Mouse (Mus musculus): ENCODE data around the gene Jhy. TPM values are rescaled to one million over a fixed set of nuclear protein-coding genes. Genes with fewer than 3 reads are reported as not detected.

Jhy gene
- total RNA-seq (2014; rRNA removed; ENCODE audit: low replicate concordance), result not detected in 2 replicates
- polyA plus RNA-seq (2015; fragmentation: Nextera tagmentation; extraction: Ambion mirVana), result 0.05 TPM in 1 of 2 replicates, not detected in the other

GRCm38 (mm10) chr9:40963586-40964417 is at the start of gene Jhy:
TSS of gene Jhy (minus strand) at chr9:40964118.
- Histone ChIP-seq H3K36me3 (replicated peaks; ENCODE audit: control insufficient read depth, insufficient read depth, low read length) (no peaks in the 10 kb centered on the region), H3K9ac (replicated peaks; ENCODE audit: low read depth, low read length) (no peak within 1 kb of the TSS; the same call in 1 of the 2 replicates), H3K4me3 (ENCODE audit: low read depth, low read length) (peak within 1 kb of the TSS; percentile 43), H3K9me3 (replicated peaks; ENCODE audit: control insufficient read depth, low read length) (no peaks in the 10 kb centered on the region), H3K27ac (ENCODE audit: low read depth) (no peak within 1 kb of the TSS), H3K4me1 (ENCODE audit: control insufficient read depth, insufficient read depth) (peaks cover 7% of the 10 kb centered on the region; the same call in 1 of the 2 replicates), H3K27me3 (ENCODE audit: control insufficient read depth, insufficient read depth, low read length) (peaks cover 34% of the 10 kb centered on the region), H3K4me2 (ENCODE audit: low read depth, low read length) (peak within 1 kb of the TSS; percentile 64)
- TF ChIP-seq CTCF (IDR thresholded peaks at IDR 0.05; ENCODE audit: low read depth), result no peak
- no peak for TF ChIP-seq EP300 (IDR thresholded peaks at IDR 0.05; ENCODE audit: low read depth)
- DNase-seq (ENCODE audit: low spot score) (no peak), ATAC-seq (ENCODE audit: insufficient read depth, low read depth) (no peak)
- 3% methylated on average over 46 of the region's 51 CpGs for WGBS

- no peak for ATAC-seq (ENCODE audit: insufficient read depth, low read depth)
- Histone ChIP-seq H3K9ac (replicated peaks; ENCODE audit: low read depth, low read length) (no peak overlapping the region), H3K4me3 (ENCODE audit: low read depth, low read length) (no peak overlapping the region), H3K4me2 (ENCODE audit: low read depth, low read length) (no peak overlapping the region), H3K27ac (ENCODE audit: low read depth) (no peak overlapping the region), H3K27me3 (ENCODE audit: control insufficient read depth, insufficient read depth, low read length) (no peaks in the 10 kb centered on the region), H3K36me3 (replicated peaks; ENCODE audit: control insufficient read depth, insufficient read depth, low read length) (no peaks in the 10 kb centered on the region), H3K4me1 (ENCODE audit: control insufficient read depth, insufficient read depth) (no peaks in the 10 kb centered on the region), H3K9me3 (replicated peaks; ENCODE audit: control insufficient read depth, low read length) (no peaks in the 10 kb centered on the region)
- no peak for DNase-seq (ENCODE audit: low spot score)
- TF ChIP-seq CTCF (IDR thresholded peaks at IDR 0.05; ENCODE audit: low read depth), result no peak
- TF ChIP-seq EP300 (IDR thresholded peaks at IDR 0.05; ENCODE audit: low read depth), result no peak
- WGBS, result 92% methylated on average over 5 of the region's 5 CpGs
These were observed 48.5 kb upstream of the Jhy start for GRCm38 (mm10) chr9:41012456-41012855.

- Histone ChIP-seq H3K4me2 (ENCODE audit: low read depth, low read length) (no peak overlapping the region), H3K36me3 (replicated peaks; ENCODE audit: control insufficient read depth, insufficient read depth, low read length) (no peaks in the 10 kb centered on the region), H3K27me3 (ENCODE audit: control insufficient read depth, insufficient read depth, low read length) (no peaks in the 10 kb centered on the region), H3K4me1 (ENCODE audit: control insufficient read depth, insufficient read depth) (no peaks in the 10 kb centered on the region), H3K9ac (replicated peaks; ENCODE audit: low read depth, low read length) (no peak overlapping the region), H3K4me3 (ENCODE audit: low read depth, low read length) (no peak overlapping the region), H3K27ac (ENCODE audit: low read depth) (no peak overlapping the region), H3K9me3 (replicated peaks; ENCODE audit: control insufficient read depth, low read length) (no peaks in the 10 kb centered on the region)
- 81% methylated on average over 13 of the region's 13 CpGs for WGBS
- no peak for ATAC-seq (ENCODE audit: insufficient read depth, low read depth)
- no peak for DNase-seq (ENCODE audit: low spot score)
- no peak for TF ChIP-seq CTCF (IDR thresholded peaks at IDR 0.05; ENCODE audit: low read depth)
- no peak for TF ChIP-seq EP300 (IDR thresholded peaks at IDR 0.05; ENCODE audit: low read depth)
These were observed 47.9 kb upstream of the Jhy start for GRCm38 (mm10) chr9:41011512-41012436.

GRCm38 (mm10) chr9:41007785-41008184 is 43.9 kb upstream of the Jhy start:
- H3K27me3 ChIP-seq (ENCODE audit: control insufficient read depth, insufficient read depth, low read length), result no peaks in the 10 kb centered on the region
- 56% methylated on average over 1 of the region's 1 CpGs for WGBS
- no peak for DNase-seq (ENCODE audit: low spot score)
- no peak overlapping the region for H3K9ac ChIP-seq (replicated peaks; ENCODE audit: low read depth, low read length)
- TF ChIP-seq EP300 (IDR thresholded peaks at IDR 0.05; ENCODE audit: low read depth), result no peak
- no peak for TF ChIP-seq CTCF (IDR thresholded peaks at IDR 0.05; ENCODE audit: low read depth)
- no peaks in the 10 kb centered on the region for H3K9me3 ChIP-seq (replicated peaks; ENCODE audit: control insufficient read depth, low read length)
- H3K4me1 ChIP-seq (ENCODE audit: control insufficient read depth, insufficient read depth), result no peaks in the 10 kb centered on the region
- no peak overlapping the region for H3K4me3 ChIP-seq (ENCODE audit: low read depth, low read length)
- no peak overlapping the region for H3K27ac ChIP-seq (ENCODE audit: low read depth)
- H3K36me3 ChIP-seq (replicated peaks; ENCODE audit: control insufficient read depth, insufficient read depth, low read length), result no peaks in the 10 kb centered on the region
- no peak overlapping the region for H3K4me2 ChIP-seq (ENCODE audit: low read depth, low read length)
- ATAC-seq (ENCODE audit: insufficient read depth, low read depth), result no peak

GRCm38 (mm10) chr9:41004415-41004814 is 40.5 kb upstream of the Jhy start, which contains the start of gene Crtam:
TSS of gene Crtam (minus strand) at chr9:41004628.
- Histone ChIP-seq H3K27ac (ENCODE audit: low read depth) (no peak within 1 kb of the TSS), H3K4me2 (ENCODE audit: low read depth, low read length) (no peak within 1 kb of the TSS), H3K4me3 (ENCODE audit: low read depth, low read length) (no peak within 1 kb of the TSS), H3K4me1 (ENCODE audit: control insufficient read depth, insufficient read depth) (no peaks in the 10 kb centered on the region), H3K27me3 (ENCODE audit: control insufficient read depth, insufficient read depth, low read length) (no peaks in the 10 kb centered on the region), H3K9ac (replicated peaks; ENCODE audit: low read depth, low read length) (no peak within 1 kb of the TSS), H3K36me3 (replicated peaks; ENCODE audit: control insufficient read depth, insufficient read depth, low read length) (no peaks in the 10 kb centered on the region), H3K9me3 (replicated peaks; ENCODE audit: control insufficient read depth, low read length) (no peaks in the 10 kb centered on the region)
- 17% methylated on average over 4 of the region's 4 CpGs for WGBS
- no peak for DNase-seq (ENCODE audit: low spot score)
- no peak for ATAC-seq (ENCODE audit: insufficient read depth, low read depth)
- TF ChIP-seq EP300 (IDR thresholded peaks at IDR 0.05; ENCODE audit: low read depth) (no peak), CTCF (IDR thresholded peaks at IDR 0.05; ENCODE audit: low read depth) (no peak)

Data from heart, postnatal 0 days (tissue).